Mouse (Mus musculus): ENCODE results near the gene Plch1.

Plch1 gene

DNA sequence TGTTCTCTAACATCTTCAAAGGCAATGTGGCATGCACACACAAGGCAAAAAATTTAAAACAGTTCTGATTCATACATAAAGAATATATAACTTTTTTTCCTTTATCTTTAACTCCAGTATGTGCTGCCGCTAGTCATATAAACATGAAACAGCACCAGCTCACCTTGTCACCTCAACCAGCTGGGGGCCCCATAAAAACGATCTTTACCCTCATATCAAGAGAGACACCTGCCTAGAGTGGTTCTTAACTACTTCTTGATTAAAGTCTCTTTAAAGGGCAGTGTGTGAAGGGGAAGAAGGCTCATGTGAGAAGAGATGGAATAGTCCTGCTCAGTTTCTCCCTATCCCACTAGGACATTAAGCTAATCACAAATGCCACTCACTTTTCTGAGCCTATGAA is 205.6 kb downstream of the Plch1 start:
- DNase-seq (ENCODE audit: low spot score in 2 of 2), result no peak

DNA sequence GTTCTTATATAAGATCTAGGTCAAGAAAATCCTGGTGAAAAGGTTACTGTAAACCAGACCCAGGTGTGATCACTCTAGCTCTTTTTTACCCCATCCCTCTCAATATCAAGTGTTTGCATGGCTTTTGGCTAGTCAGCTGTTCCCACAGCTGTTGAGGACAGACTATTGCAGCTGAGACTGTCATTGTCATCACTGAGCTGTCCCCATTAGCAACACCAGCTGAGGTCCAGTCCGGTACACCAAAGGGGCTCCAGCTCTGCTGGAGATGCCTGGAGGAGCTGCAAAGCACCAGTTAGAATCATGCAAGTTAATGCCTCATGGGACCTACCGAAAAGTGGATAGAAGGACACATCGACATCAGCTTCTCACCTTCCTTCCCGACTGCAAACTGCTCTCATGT is 206.5 kb downstream of the Plch1 start:
- DNase-seq (ENCODE audit: low spot score in 2 of 2), result no peak

DNA sequence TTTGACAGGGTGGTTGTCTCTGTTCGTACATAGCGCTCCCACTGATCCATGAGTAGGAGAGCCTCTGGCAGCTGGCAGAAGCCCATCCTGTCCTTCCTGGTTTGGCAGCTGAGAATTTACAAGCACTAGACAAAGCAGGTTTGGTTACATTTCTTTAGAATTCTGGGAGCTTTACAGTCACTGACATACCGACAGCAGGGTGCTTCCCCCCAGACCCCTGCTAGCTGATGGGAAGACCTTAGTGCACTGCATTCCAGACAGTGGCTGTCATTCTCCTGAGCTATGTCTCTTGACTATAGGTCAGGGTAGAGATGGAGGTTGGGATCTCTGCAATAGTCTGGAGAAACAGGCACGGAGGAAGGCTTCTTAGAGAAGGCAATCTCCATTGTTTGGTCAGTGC is 230.5 kb downstream of the Plch1 start:
- DNase-seq (ENCODE audit: low spot score in 2 of 2), result no peak

DNA sequence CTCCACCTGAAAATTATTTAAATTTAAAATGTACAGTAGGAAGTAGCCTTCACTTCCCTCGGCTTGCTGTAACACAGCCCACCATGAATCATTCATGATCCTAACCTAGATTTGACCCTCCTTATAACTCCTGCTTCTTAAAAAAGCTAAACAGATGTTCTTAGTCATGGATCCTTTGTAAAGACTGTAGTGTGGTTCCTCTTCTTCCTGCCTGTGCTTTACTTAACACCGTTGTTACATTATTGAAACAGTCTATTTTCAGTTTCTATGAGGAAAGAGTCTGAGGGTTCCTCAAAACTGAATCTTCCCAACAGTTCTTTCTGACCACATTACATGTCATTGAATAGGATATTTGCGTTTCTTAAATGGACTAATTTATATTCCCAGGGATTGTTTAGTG is 234.0 kb downstream of the Plch1 start:
- DNase-seq (ENCODE audit: low spot score in 2 of 2), result no peak

DNA sequence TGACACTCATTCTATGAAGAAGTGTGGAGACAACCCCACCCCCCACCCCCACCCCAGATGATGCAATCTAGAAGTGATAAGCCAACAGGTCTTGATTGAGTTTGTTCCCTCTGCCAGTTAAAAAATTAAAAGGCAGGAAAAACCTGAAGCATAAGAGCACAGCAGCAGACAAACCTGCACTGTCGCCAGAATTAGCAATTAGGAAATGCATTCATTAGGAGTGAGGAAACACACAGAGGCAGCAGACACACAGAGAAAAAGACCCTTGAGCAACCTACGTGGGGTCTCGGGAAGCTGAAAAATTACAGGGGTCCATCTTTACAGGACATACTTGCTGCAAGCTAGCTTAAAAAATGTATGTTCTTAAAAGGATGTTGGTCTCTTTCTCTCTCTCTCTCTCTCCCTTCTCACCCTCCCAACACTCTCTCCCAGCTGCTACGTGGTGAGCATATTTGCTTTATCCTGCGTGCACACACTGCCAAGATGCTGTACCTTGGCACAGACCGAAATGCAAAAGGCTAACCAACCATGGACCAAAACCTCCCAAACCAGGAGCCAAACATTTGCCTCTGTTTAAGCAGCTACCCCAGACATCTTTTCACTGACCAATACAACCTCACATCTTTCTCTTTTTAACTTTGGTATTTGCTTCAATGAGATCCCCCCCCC is 234.6 kb downstream of the Plch1 start:
- DNase-seq (ENCODE audit: low spot score in 2 of 2), result no peak

Measured in spleen, postnatal 10 days (tissue).